Mouse (Mus musculus) cerebellum, adult 9-11 months (tissue): ENCODE data around the gene Rab44.
"Not testable (repeated sequence)": the region's sequence is repeated elsewhere in the genome, so short reads cannot be mapped to it uniquely, and the experiment has no call there.

Experiments
- DNase-seq: peaks from one replicate; pipeline ENCODE4 v3.0.0; 2022

The Rab44 gene

GRCm38 (mm10) chr17:29091348-29091944 lies 22.5 kb upstream of the Rab44 start:
- no peak for DNase-seq

DNA sequence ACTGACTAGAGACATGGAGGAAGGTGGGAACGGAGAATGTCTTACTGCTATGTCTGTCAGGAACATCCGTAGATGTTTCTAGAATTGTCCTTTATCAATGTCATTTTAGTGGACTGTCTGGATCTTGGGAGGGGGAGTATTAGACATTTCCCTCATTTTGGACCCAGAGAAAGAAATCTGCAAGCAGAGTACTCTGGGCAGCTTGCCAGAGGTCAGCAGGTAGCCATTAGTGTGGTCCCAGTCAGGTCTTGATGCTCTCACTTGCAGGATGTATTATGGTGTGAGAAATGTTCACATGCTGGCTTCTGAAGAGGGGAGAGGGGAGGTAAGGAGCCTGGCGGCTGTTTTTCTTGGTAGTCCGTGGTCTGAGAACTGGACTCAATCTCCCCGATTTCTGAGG lies 21.4 kb upstream of the Rab44 start:
- DNase-seq, result no peak

DNA sequence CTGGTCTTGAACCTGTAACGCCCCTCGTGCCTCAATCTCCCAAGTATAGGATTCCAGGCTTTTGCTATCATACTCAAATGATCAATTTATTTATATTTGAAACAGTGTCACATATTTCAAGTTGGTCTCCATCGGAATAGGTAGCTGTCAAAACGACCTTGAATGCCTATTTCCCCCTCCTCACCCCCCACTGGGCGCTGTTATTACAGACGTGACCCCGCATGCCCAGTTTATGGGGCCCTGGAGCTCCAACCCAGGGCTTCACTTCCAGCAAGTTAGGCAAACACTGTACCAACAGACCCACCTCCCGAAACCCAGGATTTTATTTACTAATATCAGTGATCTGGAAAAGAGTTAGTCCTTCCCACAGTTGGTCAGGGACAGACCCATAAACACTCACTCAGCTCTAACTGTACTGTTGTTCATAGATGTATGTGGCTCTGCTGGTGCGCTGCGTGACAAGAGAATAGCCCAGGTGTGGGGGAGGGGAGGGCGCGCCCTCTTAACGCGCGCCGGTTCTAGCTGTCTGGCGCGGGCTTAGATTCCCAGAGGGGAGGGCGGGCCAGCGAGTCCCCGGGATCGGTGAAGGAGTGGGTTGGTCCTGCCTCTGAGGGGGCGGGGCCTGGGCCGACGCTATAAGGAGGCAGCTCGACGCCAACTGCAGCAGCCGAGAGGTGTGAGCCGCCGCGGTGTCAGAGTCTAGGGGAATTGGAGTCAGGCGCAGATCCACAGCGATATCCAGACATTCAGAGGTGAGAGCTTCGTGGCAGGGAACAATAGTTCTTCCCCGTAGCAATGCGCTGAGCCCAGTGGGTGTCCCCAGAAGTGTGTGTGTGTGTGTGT lies 20.6 kb upstream of the Rab44 start:
- peak; percentile 80 for DNase-seq

DNA sequence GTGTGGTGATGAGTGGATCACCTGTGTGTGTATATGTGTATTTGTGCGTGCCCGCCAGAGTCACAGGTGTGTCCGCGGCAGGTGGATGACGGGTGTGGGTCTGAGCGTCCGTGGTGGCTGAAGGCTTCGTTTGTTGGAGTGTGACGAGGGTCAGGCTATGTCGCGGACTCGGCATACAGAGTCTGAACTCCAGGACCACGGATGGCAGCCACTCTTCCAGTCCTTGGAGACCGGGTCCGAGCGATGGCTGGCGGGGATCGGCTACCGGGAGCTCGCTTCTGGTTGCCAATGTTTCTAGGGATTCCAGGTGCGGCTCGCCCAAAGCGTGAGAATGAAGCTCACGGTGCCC lies 20.0 kb upstream of the Rab44 start:
- DNase-seq, result no peak

DNA sequence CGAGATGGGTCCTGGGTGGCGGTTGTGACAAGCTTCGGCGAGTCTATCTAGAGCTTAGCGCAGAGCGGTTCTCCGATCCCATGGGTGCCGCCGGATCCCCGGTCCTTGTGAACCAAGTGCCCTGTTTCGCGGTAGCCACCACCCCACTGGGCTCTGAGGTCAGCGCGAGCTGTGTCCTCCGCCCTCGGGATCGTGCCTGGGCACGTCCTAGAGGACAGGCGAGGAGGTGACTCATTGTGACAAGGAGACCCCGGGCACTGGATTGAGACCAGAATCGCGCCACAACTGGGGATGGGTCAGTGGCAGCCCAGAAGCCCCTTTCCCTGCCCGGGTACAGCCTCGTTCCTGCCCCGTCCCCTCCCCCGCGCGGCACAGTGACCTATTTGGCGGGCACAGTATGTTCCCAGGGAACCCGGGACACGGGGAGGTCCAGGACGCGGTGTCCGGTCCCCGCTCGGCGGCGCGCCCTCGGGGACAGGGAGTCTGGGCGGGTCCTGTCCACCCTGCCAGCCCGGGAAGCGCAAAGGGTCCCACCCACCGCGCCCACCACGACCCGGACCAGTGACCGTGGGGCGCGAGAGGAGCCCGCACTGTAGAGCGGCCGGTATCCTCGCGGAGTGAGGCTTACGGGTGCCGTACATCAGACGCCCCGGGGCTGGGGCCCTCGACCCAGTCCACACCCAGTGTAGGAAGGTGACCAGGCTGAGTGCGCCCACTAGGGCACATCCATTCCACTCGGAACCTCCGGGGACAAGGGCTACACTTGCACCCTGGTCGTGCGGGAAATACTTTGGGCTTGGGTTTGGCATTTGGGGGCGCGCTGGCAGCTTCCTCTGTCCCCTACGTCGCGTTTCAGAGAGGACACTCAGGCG lies 19.4 kb upstream of the Rab44 start:
- peak; percentile 73 for DNase-seq

GRCm38 (mm10) chr17:29095201-29095733 lies 18.7 kb upstream of the Rab44 start:
- DNase-seq, result peak; percentile 98

GRCm38 (mm10) chr17:29096245-29096644 lies 17.7 kb upstream of the Rab44 start:
- DNase-seq, result no peak

DNA sequence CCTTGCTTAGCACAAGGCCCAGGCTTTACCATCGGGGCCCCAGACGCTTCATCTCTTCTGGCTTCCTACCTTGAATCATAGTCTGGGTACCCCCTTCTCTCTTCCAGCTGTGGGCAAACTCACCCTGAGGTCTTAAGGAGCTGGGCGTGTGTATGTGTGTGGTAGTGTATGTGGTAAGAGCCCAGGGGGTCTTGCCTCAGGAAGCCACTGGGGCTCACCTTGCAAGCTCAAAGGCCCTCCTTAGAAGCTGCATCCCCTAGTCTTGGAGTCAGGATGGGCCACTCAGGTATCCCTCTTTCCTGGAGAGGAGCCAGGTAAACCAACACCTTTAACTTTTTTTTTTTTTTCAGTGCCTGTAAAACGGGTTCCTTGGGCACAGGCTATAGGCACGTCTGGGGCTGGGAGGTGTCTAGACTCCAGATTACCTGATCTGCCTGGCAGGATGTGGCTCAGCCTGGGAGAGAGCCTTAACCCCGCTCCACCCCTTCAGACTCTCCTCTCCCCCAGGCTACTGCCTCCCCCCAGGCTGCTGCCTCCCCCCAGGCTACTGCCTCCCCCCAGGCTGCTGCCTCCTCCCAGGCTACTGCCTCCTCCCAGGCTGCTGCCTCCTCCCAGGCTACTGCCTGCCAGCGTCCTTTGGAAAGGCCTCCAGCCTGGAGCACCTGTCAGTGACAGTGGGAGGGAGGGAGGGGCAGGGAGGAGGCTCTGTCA lies 16.9 kb upstream of the Rab44 start:
- DNase-seq, result peak; percentile 41

DNA sequence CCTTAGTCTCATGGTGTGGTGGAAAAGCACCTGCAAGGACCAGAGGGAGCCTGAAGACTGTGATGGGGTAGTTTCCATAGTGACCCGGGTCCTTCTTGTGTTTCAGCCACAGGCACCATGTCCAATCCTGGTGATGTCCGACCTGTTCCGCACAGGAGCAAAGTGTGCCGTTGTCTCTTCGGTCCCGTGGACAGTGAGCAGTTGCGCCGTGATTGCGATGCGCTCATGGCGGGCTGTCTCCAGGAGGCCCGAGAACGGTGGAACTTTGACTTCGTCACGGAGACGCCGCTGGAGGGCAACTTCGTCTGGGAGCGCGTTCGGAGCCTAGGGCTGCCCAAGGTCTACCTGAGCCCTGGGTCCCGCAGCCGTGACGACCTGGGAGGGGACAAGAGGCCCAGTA lies 15.7 kb upstream of the Rab44 start:
- no peak for DNase-seq

DNA sequence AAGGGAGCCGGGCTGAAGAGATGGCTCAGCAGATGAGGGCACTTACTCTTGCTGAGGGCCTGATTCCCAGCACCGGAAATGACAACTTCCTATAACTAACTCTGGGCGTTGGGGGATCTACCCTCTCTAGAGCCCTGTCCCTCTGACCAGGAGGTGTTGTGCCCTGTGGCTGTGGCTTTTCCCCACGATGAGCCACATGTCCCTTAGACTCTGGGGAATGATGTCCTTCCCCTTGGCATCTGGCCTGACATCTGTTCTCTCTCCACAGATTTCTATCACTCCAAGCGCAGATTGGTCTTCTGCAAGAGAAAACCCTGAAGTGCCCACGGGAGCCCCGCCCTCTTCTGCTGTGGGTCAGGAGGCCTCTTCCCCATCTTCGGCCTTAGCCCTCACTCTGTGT lies 14.9 kb upstream of the Rab44 start:
- no peak for DNase-seq

- no peak for DNase-seq
Measured at GRCm38 (mm10) chr17:29100627-29101026, 13.3 kb upstream of the Rab44 start.

- DNase-seq, result not testable (repeated sequence)
Measured at GRCm38 (mm10) chr17:29110356-29110755, 3.6 kb upstream of the Rab44 start.

- DNase-seq, result no peak
Measured at GRCm38 (mm10) chr17:29111332-29111731, 2.6 kb upstream of the Rab44 start.

DNA sequence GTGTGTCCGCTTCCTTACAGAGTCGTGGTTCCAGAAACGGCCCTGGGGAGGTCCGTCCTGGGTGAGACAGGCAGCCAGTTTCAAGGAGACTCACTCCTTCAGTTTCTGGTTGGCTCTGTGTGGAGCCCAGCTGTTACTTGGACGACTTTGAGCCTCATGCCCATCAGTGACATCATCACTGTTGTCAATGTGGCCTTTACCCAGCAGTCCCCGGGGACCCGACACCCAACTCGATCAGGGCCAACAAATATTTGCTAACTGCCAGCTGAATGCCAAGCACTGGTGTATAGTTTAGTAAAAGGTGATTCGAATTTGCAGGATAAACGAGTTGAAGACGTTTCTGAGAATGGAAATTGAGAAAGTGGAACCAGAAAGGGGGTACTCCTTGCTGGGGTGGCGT lies 2.1 kb downstream of the Rab44 start:
- DNase-seq, result no peak

DNA sequence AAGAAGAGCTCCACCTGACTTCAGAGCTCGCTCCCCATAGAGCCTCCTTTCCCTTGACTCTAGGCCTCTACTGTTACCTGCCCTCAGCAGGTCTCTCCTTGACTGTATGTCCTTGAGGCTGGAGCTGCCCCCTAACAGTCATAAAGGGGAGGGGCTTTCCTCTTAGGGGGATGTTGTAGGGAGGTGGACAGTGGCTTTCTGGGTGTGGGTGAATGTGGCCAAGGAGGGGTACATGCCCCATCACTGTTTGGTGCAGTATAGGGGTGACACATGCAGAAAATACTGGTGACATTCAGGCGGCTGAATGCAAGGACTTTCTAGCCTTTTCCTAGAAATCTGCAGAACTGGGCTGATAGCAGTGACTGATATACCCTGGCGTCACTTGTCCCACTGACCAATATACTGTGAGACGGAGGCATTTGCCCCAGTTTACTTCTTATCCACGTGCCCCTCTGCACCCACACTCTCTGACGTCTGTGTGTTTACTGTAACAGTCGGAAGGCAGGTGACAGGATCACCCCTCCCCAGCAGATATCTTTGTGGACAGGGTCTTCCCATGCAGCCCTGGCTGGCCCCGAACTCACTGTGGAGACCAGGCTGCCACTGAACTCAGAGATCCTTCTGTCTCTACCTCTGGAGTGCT lies 3.2 kb downstream of the Rab44 start:
- no peak for DNase-seq

- DNase-seq, result no peak
Measured at GRCm38 (mm10) chr17:29118057-29118456, 4.1 kb downstream of the Rab44 start.

GRCm38 (mm10) chr17:29120666-29121065 lies 6.7 kb downstream of the Rab44 start:
- DNase-seq, result no peak

GRCm38 (mm10) chr17:29122817-29123216 lies 8.9 kb downstream of the Rab44 start:
- DNase-seq, result no peak

DNA sequence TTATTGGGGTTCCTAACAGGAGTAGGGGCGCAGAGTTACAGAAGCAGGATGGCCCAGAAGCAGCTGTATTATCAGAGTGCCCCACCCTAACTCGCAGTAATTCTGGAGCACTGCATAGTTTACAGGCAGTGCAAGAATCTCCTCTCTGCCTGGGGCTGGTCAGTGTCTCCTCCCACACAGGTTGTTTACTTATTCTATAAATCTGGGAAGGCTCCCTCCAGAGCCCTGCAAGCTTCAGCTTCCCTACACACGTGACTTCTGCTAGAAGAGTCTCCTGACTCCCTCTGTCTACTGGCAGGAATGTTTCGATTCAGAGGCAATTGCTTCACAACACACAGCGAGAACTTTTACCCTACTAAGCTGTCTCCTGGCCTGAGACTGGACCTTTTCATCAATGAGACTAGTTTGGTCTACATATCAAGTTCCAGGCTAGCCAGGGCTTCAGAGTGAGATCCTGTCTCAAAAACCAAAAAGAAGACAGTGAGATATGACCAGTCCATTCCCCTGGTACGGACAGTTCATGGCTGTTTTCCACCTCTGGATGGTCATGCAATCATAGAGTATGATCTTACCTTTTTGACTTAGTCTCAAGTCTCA lies 9.7 kb downstream of the Rab44 start:
- DNase-seq, result no peak

- DNase-seq, result no peak
Measured at GRCm38 (mm10) chr17:29126561-29126960, 12.6 kb downstream of the Rab44 start.

GRCm38 (mm10) chr17:29129341-29129740 lies 15.4 kb downstream of the Rab44 start:
- no peak for DNase-seq

- no peak for DNase-seq
Measured at GRCm38 (mm10) chr17:29135066-29135465, 21.1 kb downstream of the Rab44 start.
